Mouse (Mus musculus): ENCODE measurements around the gene Palld. TPM values are rescaled to one million over a fixed set of nuclear protein-coding genes. Genes with fewer than 3 reads are reported as not detected.

Gene Palld
- total and polyA plus RNA-seq, 3 experiments: 0.87 to 7.1 (median 2.6) TPM

DNA sequence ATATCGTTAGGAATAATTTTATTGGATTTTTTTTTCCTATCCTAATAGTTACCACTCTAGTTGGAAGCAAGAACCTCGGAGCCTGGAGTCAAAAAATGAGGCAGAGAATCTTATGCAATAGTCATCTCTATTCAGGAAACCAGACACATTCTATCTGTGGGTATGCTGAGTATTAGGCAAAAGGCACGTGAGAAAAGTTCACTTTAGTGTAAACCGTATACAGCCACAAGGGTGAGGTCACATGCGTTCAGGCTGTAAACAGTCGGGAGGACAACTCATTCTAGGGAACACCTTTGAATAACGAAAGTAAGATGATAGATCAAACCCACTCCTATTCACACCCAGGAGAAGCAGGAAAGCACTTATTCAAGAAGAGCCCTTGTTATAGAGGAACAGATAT is 17.9 kb upstream of the Palld start:
- H3K79me2 ChIP-seq (replicated peaks; ENCODE audit: control insufficient read depth, extremely low read depth, insufficient read depth, poor library complexity, severe bottlenecking): no peaks in the 10 kb centered on the region
- no peak overlapping the region for H3K27ac ChIP-seq (ENCODE audit: insufficient read depth, low read depth)
- no peaks in the 10 kb centered on the region for H3K36me3 ChIP-seq (replicated peaks in 1 of 2; ENCODE audit: control insufficient read depth in 1 of 2, insufficient read depth in 1 of 2, low read length in 1 of 2)
- 0 out of 4 replicates have a peak, but pooled peaks cover 0 to 2% of the 10 kb centered on the region in 2 experiments for H3K4me1 ChIP-seq (ENCODE audit: control insufficient read depth in 1 of 2, insufficient read depth in 2 of 2)
- H3K9ac ChIP-seq (ENCODE audit: insufficient read depth, low read depth): no peak overlapping the region
- DNase-seq (ENCODE audit: extremely low read depth): no peak
- no peaks in the 10 kb centered on the region for H3K27me3 ChIP-seq (replicated peaks)
- dilution Hi-C loops (cut with MboI; ENCODE audit: extremely low pct_ligation_motif_present, extremely low pct_unique_long_range_greater_than_20kb, low sequenced_read_pairs) (no loop called here), in situ Hi-C loops (cut with MboI; ENCODE audit: low pct_ligation_motif_present, low pct_unique_long_range_greater_than_20kb, low sequenced_read_pairs) (no loop called here)
- no peaks in the 10 kb centered on the region for H3K9me3 ChIP-seq (replicated peaks; ENCODE audit: low read length)
- no peak overlapping the region for H3K4me3 ChIP-seq (replicated peaks in 1 of 3; ENCODE audit: low read depth in 2 of 3, low read length in 2 of 3, poor library complexity in 1 of 3)
- 0 out of 2 replicates have a peak overlapping the region, but pooled peaks have one; percentile 24 for H3K4me2 ChIP-seq (ENCODE audit: insufficient read depth, low read depth, poor library complexity, severe bottlenecking)
- TF ChIP-seq NRF1 (IDR thresholded peaks at IDR 0.05; ENCODE audit: low read depth, low read length) (no peak), BHLHE40 (IDR thresholded peaks at IDR 0.05; ENCODE audit: low read depth, low read length) (peak; percentile 47)

DNA sequence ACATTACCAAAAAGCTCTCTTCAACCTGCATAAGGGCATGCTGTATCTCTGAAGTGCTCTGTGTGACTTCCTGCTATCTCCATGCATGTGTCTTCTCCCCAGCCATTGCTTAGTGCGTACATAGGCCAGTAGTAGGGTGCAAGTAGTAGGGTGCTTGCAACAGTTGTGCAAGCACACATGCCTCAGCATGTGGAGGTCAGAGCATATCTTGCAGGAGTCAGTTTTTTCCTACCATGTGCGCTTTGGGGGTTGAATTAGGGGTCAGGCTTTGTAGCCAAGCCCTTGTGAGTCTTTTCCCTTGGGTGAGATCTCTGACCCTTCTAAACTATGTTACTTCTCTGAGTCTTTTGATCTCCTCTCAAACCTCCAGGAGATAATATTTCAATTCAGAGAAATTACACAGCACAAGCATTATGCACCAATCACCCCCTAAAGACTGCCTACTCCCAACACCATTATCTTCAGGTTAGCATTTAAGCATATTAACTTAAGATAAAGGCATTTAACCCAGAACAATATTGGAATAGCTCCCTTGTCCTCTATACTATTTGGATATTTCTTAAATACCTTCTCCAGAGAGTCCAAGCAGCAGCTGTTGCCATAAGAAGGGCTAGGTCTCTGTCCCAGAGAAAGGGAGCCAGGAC is 16.8 kb upstream of the Palld start:
- Histone ChIP-seq H3K4me1 (ENCODE audit: control insufficient read depth in 1 of 2, insufficient read depth in 2 of 2) (0 out of 4 replicates have a peak, but pooled peaks cover 0 to 2% of the 10 kb centered on the region in 2 experiments), H3K4me2 (ENCODE audit: insufficient read depth, low read depth, poor library complexity, severe bottlenecking) (no peak overlapping the region), H3K27me3 (replicated peaks) (no peaks in the 10 kb centered on the region), H3K4me3 (replicated peaks in 1 of 3; ENCODE audit: low read depth in 2 of 3, low read length in 2 of 3, poor library complexity in 1 of 3) (no peak overlapping the region), H3K36me3 (replicated peaks in 1 of 2; ENCODE audit: control insufficient read depth in 1 of 2, insufficient read depth in 1 of 2, low read length in 1 of 2) (no peaks in the 10 kb centered on the region), H3K9me3 (replicated peaks; ENCODE audit: low read length) (no peaks in the 10 kb centered on the region), H3K79me2 (replicated peaks; ENCODE audit: control insufficient read depth, extremely low read depth, insufficient read depth, poor library complexity, severe bottlenecking) (no peaks in the 10 kb centered on the region), H3K9ac (ENCODE audit: insufficient read depth, low read depth) (no peak overlapping the region), H3K27ac (ENCODE audit: insufficient read depth, low read depth) (no peak overlapping the region)
- DNase-seq (ENCODE audit: extremely low read depth): no peak
- TF ChIP-seq CHD1 (IDR thresholded peaks at IDR 0.05; ENCODE audit: low read depth, low read length) (no peak), CHD2 (IDR thresholded peaks at IDR 0.05; ENCODE audit: low read length) (no peak), JUN (IDR thresholded peaks at IDR 0.05; ENCODE audit: insufficient read depth, low read depth, low read length) (no peak), POLR2AphosphoS2 (IDR thresholded peaks at IDR 0.05; ENCODE audit: low read depth, low read length) (no peak), SIN3A (IDR thresholded peaks at IDR 0.05; ENCODE audit: low read length) (no peak), KAT2A (IDR thresholded peaks at IDR 0.05; ENCODE audit: insufficient replicate concordance, low read length) (no peak), MAX (IDR thresholded peaks at IDR 0.05; ENCODE audit: low read length) (no peak), ZMIZ1 (IDR thresholded peaks at IDR 0.05; ENCODE audit: low read depth, low read length) (no peak), MAZ (IDR thresholded peaks at IDR 0.05; ENCODE audit: low read depth, low read length) (no peak), ZNF384 (IDR thresholded peaks at IDR 0.05; ENCODE audit: low read depth, low read length) (no peak), ZC3H11A (IDR thresholded peaks at IDR 0.05; ENCODE audit: low read depth, low read length) (no peak), ELF1 (IDR thresholded peaks at IDR 0.05; ENCODE audit: low read depth, low read length) (no peak), GABPA (IDR thresholded peaks at IDR 0.05; ENCODE audit: insufficient replicate concordance, low read depth, low read length) (no peak), PAX5 (IDR thresholded peaks at IDR 0.05; ENCODE audit: low read length) (no peak)
- dilution Hi-C loops (cut with MboI; ENCODE audit: extremely low pct_ligation_motif_present, extremely low pct_unique_long_range_greater_than_20kb, low sequenced_read_pairs) (no loop called here), in situ Hi-C loops (cut with MboI; ENCODE audit: low pct_ligation_motif_present, low pct_unique_long_range_greater_than_20kb, low sequenced_read_pairs) (no loop called here)
